Mouse (Mus musculus) small intestine, adult 2 months (tissue): Measurements from ENCODE around the gene Vmn2r104.

Experiments
- CTCF ChIP-seq: fragments of 200-500 bp; IDR thresholded peaks from 2 replicates; pipeline ENCODE4 v1.5.1; 2012; ENCODE audit warnings: low read depth, mild to moderate bottlenecking, control low read depth, inconsistent platforms, low read length, moderate library complexity, mixed read lengths; ENCODE audit not compliant: insufficient replicate concordance, insufficient read length; ENCODE audit errors: extremely low read depth
- POLR2A ChIP-seq: fragments of 200-500 bp; IDR thresholded peaks from 2 replicates; pipeline ENCODE4 v1.6.1; 2012; ENCODE audit warnings: low read depth, mild to moderate bottlenecking, control low read depth, inconsistent platforms, low read length, moderate library complexity

DNA sequence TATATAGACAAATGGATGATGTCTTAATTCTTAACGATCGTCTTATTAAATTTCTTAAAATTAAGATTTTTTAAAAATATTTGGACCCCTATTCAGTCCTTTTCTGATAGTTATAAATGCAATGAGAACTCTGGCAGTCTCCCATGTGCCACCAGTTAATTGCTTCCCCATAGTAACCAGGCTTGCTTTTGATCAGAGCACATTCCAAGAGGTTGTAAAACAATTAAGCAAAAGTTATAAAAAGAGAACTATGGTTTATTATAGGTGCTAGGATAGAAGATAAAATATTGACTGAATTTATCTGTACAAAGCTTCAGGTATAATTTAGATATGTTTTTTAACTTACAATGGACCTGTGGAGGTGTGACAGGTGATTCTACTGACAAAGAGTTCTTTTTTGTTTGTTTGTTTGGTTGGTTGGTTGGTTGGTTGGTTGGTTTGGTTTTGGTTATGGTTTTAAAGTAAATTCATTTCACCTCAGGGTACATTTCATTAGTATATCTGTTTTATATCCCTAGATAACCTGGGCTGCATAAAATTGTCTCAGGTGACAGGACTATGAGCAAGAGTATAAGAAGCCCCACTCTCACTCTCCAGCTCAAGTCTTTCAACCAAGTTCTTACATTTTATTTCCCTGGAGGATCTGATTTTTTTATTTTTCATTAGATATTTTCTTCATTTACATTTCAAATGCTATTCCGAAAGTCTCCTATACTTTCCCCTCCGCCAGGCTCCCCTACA lies 23.7 kb upstream of the Vmn2r104 start:
- no peak for TF ChIP-seq CTCF
- no peak for TF ChIP-seq POLR2A
